Mouse (Mus musculus) layer of hippocampus, postnatal 25 days (tissue): ENCODE data around the gene Nrde2. TPM values are rescaled to one million over a fixed set of nuclear protein-coding genes. Genes with fewer than 3 reads are reported as not detected.

Experiments
- DNase-seq, 2 experiments: peaks; one replicate each; pipeline ENCODE4 v3.0.0; 2022; ENCODE audit warnings: mixed read lengths in 2 of 2, low spot score in 1 of 2; ENCODE audit errors: extremely low spot score in 1 of 2
- total RNA-seq, 2 experiments: library from RNA; stranded (reverse); gene quantifications; 2 replicates each; pipeline ENCODE4 v1.2.3; 2021

The Nrde2 gene
- total RNA-seq, 2 experiments from 2014 or later = 19.4 to 21.7 TPM

GRCm38 (mm10) chr12:100126968-100127865, 32.2 kb downstream of the Nrde2 start:
- DNase-seq = no peak

GRCm38 (mm10) chr12:100124913-100125798, 34.3 kb downstream of the Nrde2 start:
- no peak for DNase-seq

GRCm38 (mm10) chr12:100123476-100123875, 36.0 kb downstream of the Nrde2 start:
- DNase-seq = peak; percentile 42 to 46

GRCm38 (mm10) chr12:100122921-100123381, 36.5 kb downstream of the Nrde2 start:
- no peak for DNase-seq

GRCm38 (mm10) chr12:100115982-100116381, 43.5 kb downstream of the Nrde2 start:
- no peak for DNase-seq

GRCm38 (mm10) chr12:100109986-100110696, 49.3 kb downstream of the Nrde2 start, which contains the start of gene Psmc1:
Gene Psmc1, plus strand, starts transcription at chr12:100110154.
- DNase-seq = peak; percentile 61

GRCm38 (mm10) chr12:100107436-100107835, 52.0 kb downstream of the Nrde2 start:
- DNase-seq = no peak

- DNase-seq = peak; percentile 66 to 94
These were observed 53.1 kb downstream of the Nrde2 start for GRCm38 (mm10) chr12:100106275-100106895.

- no peak for DNase-seq
These were observed 54.9 kb downstream of the Nrde2 start for GRCm38 (mm10) chr12:100104530-100104929.

GRCm38 (mm10) chr12:100101651-100102050, 57.8 kb downstream of the Nrde2 start:
- no peak for DNase-seq

GRCm38 (mm10) chr12:100100707-100101030, 58.8 kb downstream of the Nrde2 start:
- no peak for DNase-seq

- DNase-seq = peak in 1 of 2 experiments; percentile 49
These were observed 59.3 kb downstream of the Nrde2 start for GRCm38 (mm10) chr12:100099971-100100706.

- no peak for DNase-seq
These were observed 66.4 kb downstream of the Nrde2 start for GRCm38 (mm10) chr12:100093046-100093445.

- DNase-seq = no peak
These were observed 68.7 kb downstream of the Nrde2 start for GRCm38 (mm10) chr12:100090750-100091149.

GRCm38 (mm10) chr12:100089265-100089664, 70.2 kb downstream of the Nrde2 start:
- DNase-seq = no peak

GRCm38 (mm10) chr12:100088026-100088425, 71.4 kb downstream of the Nrde2 start:
- no peak for DNase-seq

- no peak for DNase-seq
These were observed 79.7 kb downstream of the Nrde2 start for GRCm38 (mm10) chr12:100079636-100080286.

GRCm38 (mm10) chr12:100075715-100076114, 83.7 kb downstream of the Nrde2 start:
- DNase-seq = no peak
